Mouse (Mus musculus) heart, adult 8-10 months (tissue): ENCODE results near the gene Kcnmb2. TPM values are rescaled to one million over a fixed set of nuclear protein-coding genes. Genes with fewer than 3 reads are reported as not detected.

Experiments used
- DNase-seq: peaks from one replicate; pipeline ENCODE4 v3.0.0; 2022; ENCODE audit warnings: low spot score
- total RNA-seq, 4 experiments: library from RNA; stranded (reverse); gene quantifications; 2 replicates each; pipeline ENCODE4 v1.2.4; 2022

Gene Kcnmb2
- total RNA-seq, 4 experiments from 2014 or later, result not detected

GRCm38 (mm10) chr3:32012205-32012931 is 110.1 kb downstream of the Kcnmb2 start:
- no peak for DNase-seq

GRCm38 (mm10) chr3:32020981-32021380 is 118.7 kb downstream of the Kcnmb2 start:
- no peak for DNase-seq

- no peak for DNase-seq
Measured at GRCm38 (mm10) chr3:32029375-32030050, 127.2 kb downstream of the Kcnmb2 start.

- no peak for DNase-seq
Measured at GRCm38 (mm10) chr3:32032381-32032780, 130.1 kb downstream of the Kcnmb2 start.

GRCm38 (mm10) chr3:32043814-32044213 is 141.5 kb downstream of the Kcnmb2 start:
- no peak for DNase-seq

GRCm38 (mm10) chr3:32048777-32049176 is 146.5 kb downstream of the Kcnmb2 start:
- no peak for DNase-seq

GRCm38 (mm10) chr3:32052596-32052995 is 150.3 kb downstream of the Kcnmb2 start:
- no peak for DNase-seq

- DNase-seq, result no peak
Measured at GRCm38 (mm10) chr3:32053610-32054241, 151.4 kb downstream of the Kcnmb2 start.

- DNase-seq, result no peak
Measured at GRCm38 (mm10) chr3:32059888-32060656, 157.8 kb downstream of the Kcnmb2 start.

GRCm38 (mm10) chr3:32062685-32063084 is 160.4 kb downstream of the Kcnmb2 start:
- DNase-seq, result no peak

GRCm38 (mm10) chr3:32063312-32063711 is 161.0 kb downstream of the Kcnmb2 start:
- DNase-seq, result no peak

GRCm38 (mm10) chr3:32067004-32067935 is 165.0 kb downstream of the Kcnmb2 start:
- no peak for DNase-seq

GRCm38 (mm10) chr3:32073881-32074280 is 171.6 kb downstream of the Kcnmb2 start:
- DNase-seq, result no peak

- no peak for DNase-seq
Measured at GRCm38 (mm10) chr3:32088762-32089161, 186.5 kb downstream of the Kcnmb2 start.

- DNase-seq, result no peak
Measured at GRCm38 (mm10) chr3:32101391-32101790, 199.1 kb downstream of the Kcnmb2 start.

- no peak for DNase-seq
Measured at GRCm38 (mm10) chr3:32119851-32120250, 217.5 kb downstream of the Kcnmb2 start.

GRCm38 (mm10) chr3:32121731-32122130 is 219.4 kb downstream of the Kcnmb2 start:
- no peak for DNase-seq

GRCm38 (mm10) chr3:32125431-32125830 is 223.1 kb downstream of the Kcnmb2 start:
- DNase-seq, result no peak

- DNase-seq, result no peak
Measured at GRCm38 (mm10) chr3:32128391-32128790, 226.1 kb downstream of the Kcnmb2 start.

- no peak for DNase-seq
Measured at GRCm38 (mm10) chr3:32130696-32131095, 228.4 kb downstream of the Kcnmb2 start.
